ENCODE assay signal across 8 mouse cellular contexts in the genomic region with DNA sequence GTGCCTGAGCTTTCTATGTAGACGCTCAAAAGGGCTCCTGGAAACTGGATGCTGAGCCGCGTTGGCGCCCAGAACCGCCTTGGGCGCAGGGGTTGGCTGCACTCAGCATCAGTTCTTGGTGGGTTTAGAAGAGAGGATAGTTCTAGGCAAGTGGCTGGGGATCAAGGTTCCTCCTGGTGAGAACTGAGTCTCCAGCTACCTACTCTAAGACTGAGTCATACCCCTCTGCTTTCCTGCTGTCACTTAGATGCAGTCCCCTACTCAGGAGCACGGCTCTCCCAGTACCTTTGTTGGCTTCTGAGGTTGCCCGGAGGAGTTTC. TPM values are rescaled to one million over a fixed set of nuclear protein-coding genes. Genes with fewer than 3 reads are reported as not detected.
DNase-seq lines count a peak whose midpoint lies in the region; ATAC-seq and TF ChIP-seq lines count a peak whose summit lies in the region.

No protein-coding gene starts in this region.

- peak overlapping the region; percentile 60 for H3K4me2 ChIP-seq in lung, embryonic 14.5 days
- H3K4me2 ChIP-seq in forebrain, embryonic 14.5 days (ENCODE audit: low read length), result peak overlapping the region; percentile 55
- peak overlapping the region; percentile 61 for H3K4me2 ChIP-seq in limb, embryonic 15.5 days

- no peaks in the 10 kb centered on the region for H3K9me3 ChIP-seq in lung, embryonic 14.5 days (ENCODE audit: low read depth, low read length)
- H3K9me3 ChIP-seq in forebrain, embryonic 14.5 days (replicated peaks; ENCODE audit: control insufficient read depth, low read length), result no peaks in the 10 kb centered on the region
- H3K9me3 ChIP-seq in limb, embryonic 15.5 days, result no peaks in the 10 kb centered on the region

- peak overlapping the region; percentile 36 for H3K4me3 ChIP-seq in lung, embryonic 14.5 days (ENCODE audit: low read depth, low read length)
- peak overlapping the region; percentile 29 for H3K4me3 ChIP-seq in forebrain, embryonic 14.5 days (ENCODE audit: low read depth, low read length)
- H3K4me3 ChIP-seq in limb, embryonic 15.5 days, result peak overlapping the region; percentile 37

- no peak for DNase-seq in lung, embryonic 14.5 days
- no peak for DNase-seq in lung, postnatal 4 days
- peak; percentile 2 for DNase-seq in forebrain, embryonic 14.5 days (ENCODE audit: low spot score)
- DNase-seq in retina, postnatal 1 day, result peak; percentile 45
- DNase-seq in frontal cortex, postnatal 25 days (ENCODE audit: low spot score in 2 of 2), result no peak
- DNase-seq in frontal cortex, adult 2 months (ENCODE audit: extremely low spot score in 1 of 2, low spot score in 1 of 2), result no peak

- WGBS in lung, embryonic 14.5 days, result 3% methylated on average over 8 of the region's 8 CpGs
- WGBS in forebrain, embryonic 14.5 days, result under 1% methylated on average over 8 of the region's 8 CpGs
- WGBS in limb, embryonic 15.5 days, result 5% methylated on average over 8 of the region's 8 CpGs

- H3K36me3 ChIP-seq in lung, embryonic 14.5 days (ENCODE audit: insufficient read depth), result no peaks in the 10 kb centered on the region
- no peaks in the 10 kb centered on the region for H3K36me3 ChIP-seq in forebrain, embryonic 14.5 days (ENCODE audit: control insufficient read depth, insufficient read depth, low read length)
- no peaks in the 10 kb centered on the region for H3K36me3 ChIP-seq in limb, embryonic 15.5 days

- ATAC-seq in lung, embryonic 14.5 days (ENCODE audit: insufficient read depth), result no peak
- ATAC-seq in forebrain, embryonic 14.5 days, result 0 out of 2 replicates have a peak, but pooled peaks have one; percentile 18
- ATAC-seq in limb, embryonic 15.5 days (ENCODE audit: insufficient number of reproducible peaks, low FRiP score, low TSS enrichment, low read depth), result no peak
- no peak for ATAC-seq in granulocyte monocyte progenitor cell, adult 5-6 weeks (replicated peaks; ENCODE audit: poor library complexity, severe bottlenecking)

- H3K4me1 ChIP-seq in lung, embryonic 14.5 days (ENCODE audit: insufficient read depth), result 0 out of 2 replicates have a peak, but pooled peaks cover 5% of the 10 kb centered on the region
- H3K4me1 ChIP-seq in forebrain, embryonic 14.5 days (ENCODE audit: control insufficient read depth, insufficient read depth, low read length), result peaks cover 4% of the 10 kb centered on the region; the same call in 1 of the 2 replicates
- H3K4me1 ChIP-seq in limb, embryonic 15.5 days, result peaks cover 25% of the 10 kb centered on the region

- H3K27ac ChIP-seq in lung, embryonic 14.5 days (ENCODE audit: low read depth), result no peak overlapping the region
- H3K27ac ChIP-seq in forebrain, embryonic 14.5 days (ENCODE audit: low read depth, low read length), result no peak overlapping the region
- H3K27ac ChIP-seq in limb, embryonic 15.5 days, result no peak overlapping the region

- H3K9ac ChIP-seq in lung, embryonic 14.5 days, result no peak overlapping the region
- 0 out of 2 replicates have a peak overlapping the region, but pooled peaks have one; percentile 40 for H3K9ac ChIP-seq in forebrain, embryonic 14.5 days (ENCODE audit: low read length)
- no peak overlapping the region for H3K9ac ChIP-seq in limb, embryonic 15.5 days

- TF ChIP-seq CTCF in lung, embryonic 14.5 days (IDR thresholded peaks at IDR 0.05; ENCODE audit: low read depth), result no peak

- peaks cover 37% of the 10 kb centered on the region for H3K27me3 ChIP-seq in lung, embryonic 14.5 days (ENCODE audit: insufficient read depth, low read length)
- H3K27me3 ChIP-seq in forebrain, embryonic 14.5 days (replicated peaks; ENCODE audit: control insufficient read depth, insufficient read depth, low read length), result peaks cover 37% of the 10 kb centered on the region
- H3K27me3 ChIP-seq in limb, embryonic 15.5 days, result peaks cover 55% of the 10 kb centered on the region

RNA-seq across cellular contexts. Expression of gene Rxfp3, which starts 0.5 kb away (rescaled TPM):
- 0.04 and 0.07 TPM in 2 replicates for polyA plus RNA-seq in lung, embryonic 14.5 days (2014; fragmentation: Nextera tagmentation; extraction: Ambion mirVana)
- 1.2 TPM in 2 replicates for polyA plus RNA-seq in forebrain, embryonic 14.5 days (2014; fragmentation: Nextera tagmentation; extraction: Ambion mirVana)
- polyA plus RNA-seq in limb, embryonic 15.5 days (2015; fragmentation: Nextera tagmentation; extraction: Ambion mirVana), result 0.50 and 0.74 TPM in 2 replicates
- total RNA-seq in granulocyte monocyte progenitor cell, adult 5-6 weeks (2014; fragmentation: Nextera tagmentation), result not detected in 2 replicates
- total RNA-seq in granulocyte monocyte progenitor cell, adult 5-6 weeks (2017), result not detected in 2 replicates
- 1.3 and 1.4 TPM in 2 replicates for polyA plus RNA-seq in frontal cortex, adult 2 months (2012; rRNA removed)

RNA-seq across cellular contexts. Expression of gene Adamts12, which starts 27.3 kb away (rescaled TPM):
- polyA plus RNA-seq in lung, embryonic 14.5 days (2014; fragmentation: Nextera tagmentation; extraction: Ambion mirVana), result 6.8 and 7.0 TPM in 2 replicates
- polyA plus RNA-seq in forebrain, embryonic 14.5 days (2014; fragmentation: Nextera tagmentation; extraction: Ambion mirVana), result 0.88 and 1.4 TPM in 2 replicates
- polyA plus RNA-seq in limb, embryonic 15.5 days (2015; fragmentation: Nextera tagmentation; extraction: Ambion mirVana), result 6.2 and 6.6 TPM in 2 replicates
- total RNA-seq in granulocyte monocyte progenitor cell, adult 5-6 weeks (2014; fragmentation: Nextera tagmentation), result not detected in 2 replicates
- total RNA-seq in granulocyte monocyte progenitor cell, adult 5-6 weeks (2017), result not detected in 2 replicates
- polyA plus RNA-seq in frontal cortex, adult 2 months (2012; rRNA removed), result 0.36 and 0.42 TPM in 2 replicates

RNA-seq across cellular contexts. Expression of gene Slc45a2, which starts 36.8 kb away (rescaled TPM):
- not detected in 2 replicates for polyA plus RNA-seq in lung, embryonic 14.5 days (2014; fragmentation: Nextera tagmentation; extraction: Ambion mirVana)
- polyA plus RNA-seq in forebrain, embryonic 14.5 days (2014; fragmentation: Nextera tagmentation; extraction: Ambion mirVana), result 0.07 TPM in 1 of 2 replicates, not detected in the other
- 0.50 and 0.62 TPM in 2 replicates for polyA plus RNA-seq in limb, embryonic 15.5 days (2015; fragmentation: Nextera tagmentation; extraction: Ambion mirVana)
- not detected in 2 replicates for total RNA-seq in granulocyte monocyte progenitor cell, adult 5-6 weeks (2014; fragmentation: Nextera tagmentation)
- not detected in 2 replicates for total RNA-seq in granulocyte monocyte progenitor cell, adult 5-6 weeks (2017)
- 0.04 and 0.06 TPM in 2 replicates for polyA plus RNA-seq in frontal cortex, adult 2 months (2012; rRNA removed)

RNA-seq across cellular contexts. Expression of gene Amacr, which starts 55.8 kb away (rescaled TPM):
- 14.3 and 14.6 TPM in 2 replicates for polyA plus RNA-seq in lung, embryonic 14.5 days (2014; fragmentation: Nextera tagmentation; extraction: Ambion mirVana)
- 11.4 and 12.9 TPM in 2 replicates for polyA plus RNA-seq in forebrain, embryonic 14.5 days (2014; fragmentation: Nextera tagmentation; extraction: Ambion mirVana)
- 19.2 and 25.4 TPM in 2 replicates for polyA plus RNA-seq in limb, embryonic 15.5 days (2015; fragmentation: Nextera tagmentation; extraction: Ambion mirVana)
- total RNA-seq in granulocyte monocyte progenitor cell, adult 5-6 weeks (2014; fragmentation: Nextera tagmentation), result 3.2 and 3.5 TPM in 2 replicates
- total RNA-seq in granulocyte monocyte progenitor cell, adult 5-6 weeks (2017), result 6.5 and 6.9 TPM in 2 replicates
- 12.1 and 14.5 TPM in 2 replicates for polyA plus RNA-seq in frontal cortex, adult 2 months (2012; rRNA removed)

Comparison
In these comparisons a context has a peak if more than half of its experiments do, and no peak if none do; other contexts are left out.
1. DNase-seq: peak in forebrain, embryonic 14.5 days (single experiment) and retina, postnatal 1 day (single experiment); none in lung, embryonic 14.5 days (single experiment), lung, postnatal 4 days (0 of 2), frontal cortex, postnatal 25 days (0 of 2) and frontal cortex, adult 2 months (0 of 2).
2. Peak in every context shown above with its lines, with median percentiles within 50 percentile points of each other: H3K4me2 ChIP-seq and H3K4me3 ChIP-seq.